Mouse (Mus musculus) kidney, adult 2 months (tissue): ENCODE measurements around the gene P4ha1.

Source experiments
- CTCF ChIP-seq: fragments of 200-500 bp; conservative IDR thresholded peaks from 2 replicates; pipeline ENCODE4 v1.5.1; 2011; ENCODE audit warnings: low read depth, mild to moderate bottlenecking, control low read depth, low read length, moderate library complexity, mixed read lengths; ENCODE audit not compliant: insufficient read depth, insufficient read length
- POLR2A ChIP-seq: fragments of 200-500 bp; IDR thresholded peaks from one replicate; pipeline ENCODE4 v1.6.1; 2011; ENCODE audit warnings: low read depth, low read length, control low read depth

DNA sequence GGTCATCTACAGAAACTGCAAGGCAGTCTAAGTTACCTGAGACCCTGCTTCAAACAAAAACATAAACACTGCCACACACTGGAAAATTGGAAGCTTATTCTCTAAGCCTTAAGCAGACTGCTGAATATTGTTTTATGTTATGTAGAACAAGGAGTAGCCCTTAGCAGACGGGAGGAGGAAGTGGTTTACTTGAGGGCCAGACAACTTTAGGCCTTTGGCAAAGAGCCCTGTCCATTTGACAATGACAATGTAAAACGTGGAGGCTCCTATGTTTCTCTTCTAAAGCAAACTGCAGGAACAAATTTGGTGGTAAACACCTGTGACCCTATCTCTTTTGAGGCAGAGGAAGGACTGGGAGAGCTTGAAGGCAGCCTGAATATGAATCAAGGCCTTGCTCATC lies 13.0 kb upstream of the P4ha1 start:
- no peak for TF ChIP-seq CTCF
- no peak for TF ChIP-seq POLR2A
